Mouse (Mus musculus) frontal cortex, adult (tissue): ENCODE measurements around the gene Lima1.

Source experiments
- ATAC-seq: cut with Nextera tagmentation; 2 replicates; pipeline ENCODE4 v1.9.2; 2017; ENCODE audit warnings: mild to moderate bottlenecking, moderate library complexity, mixed read lengths; ENCODE audit not compliant: low TSS enrichment

The Lima1 gene

GRCm38 (mm10) chr15:99767467-99767866 lies 107.8 kb downstream of the Lima1 start:
- ATAC-seq = no peak

- ATAC-seq = no peak; the same call in 1 of the 2 replicates
These were observed 121.1 kb downstream of the Lima1 start for GRCm38 (mm10) chr15:99754204-99754603.

GRCm38 (mm10) chr15:99740229-99740628 lies 135.0 kb downstream of the Lima1 start:
- ATAC-seq = no peak

GRCm38 (mm10) chr15:99736675-99737074 lies 138.6 kb downstream of the Lima1 start:
- peak; percentile 79; the same call in 1 of the 2 replicates for ATAC-seq

- no peak for ATAC-seq
These were observed 139.6 kb downstream of the Lima1 start for GRCm38 (mm10) chr15:99735631-99736030.

GRCm38 (mm10) chr15:99733186-99733585 lies 142.1 kb downstream of the Lima1 start:
- no peak for ATAC-seq

- no peak for ATAC-seq
These were observed 143.6 kb downstream of the Lima1 start for GRCm38 (mm10) chr15:99731678-99732077.

GRCm38 (mm10) chr15:99731167-99731566 lies 144.1 kb downstream of the Lima1 start:
- ATAC-seq = no peak

- ATAC-seq = no peak
These were observed 146.0 kb downstream of the Lima1 start for GRCm38 (mm10) chr15:99729056-99729783.
